Mouse (Mus musculus): ENCODE data around the gene Itfg2. TPM values are rescaled to one million over a fixed set of nuclear protein-coding genes. Genes with fewer than 3 reads are reported as not detected.
"Not testable (repeated sequence)": the region's sequence is repeated elsewhere in the genome, so short reads cannot be mapped to it uniquely, and the experiment has no call there.

Gene Itfg2
- total and polyA plus RNA-seq, 3 experiments = 16.6 to 44.8 TPM; not detected in 1

- not testable (repeated sequence) for H3K4me3 ChIP-seq (ENCODE audit: control insufficient read depth in 1 of 2, insufficient read depth in 1 of 2, low read depth in 2 of 2, low read length in 2 of 2); DNase-seq (ENCODE audit: low read depth, low spot score); H3K27me3 ChIP-seq (ENCODE audit: control insufficient read depth in 1 of 2, insufficient read depth in 2 of 2, low read length in 2 of 2); H3K9ac ChIP-seq (ENCODE audit: control insufficient read depth, low read depth, low read length, poor library complexity, severe bottlenecking); H3K36me3 ChIP-seq (ENCODE audit: control insufficient read depth in 1 of 2, insufficient read depth in 2 of 2, low read length in 2 of 2); H3K9me3 ChIP-seq (replicated peaks; ENCODE audit: insufficient read depth, low read length); H3K79me2 ChIP-seq (ENCODE audit: control insufficient read depth, insufficient read depth, low read length, poor library complexity); H3K27ac ChIP-seq (ENCODE audit: control insufficient read depth, low read depth, low read length); H3K4me1 ChIP-seq (ENCODE audit: control insufficient read depth in 1 of 2, insufficient read depth in 2 of 2, low read length in 2 of 2)
- TF ChIP-seq CTCF (IDR thresholded peaks at IDR 0.05 in 2 of 3, conservative IDR thresholded peaks at IDR 0.05 in 1 of 3; ENCODE audit: control insufficient read depth in 1 of 3, insufficient read depth in 1 of 3, low read depth in 2 of 3, low read length in 3 of 3, poor library complexity in 1 of 3, severe bottlenecking in 1 of 3) = peak in 1 of 3 experiments; percentile 40; a peak in 2 of 6 replicates
- TF ChIP-seq SMC3 (IDR thresholded peaks at IDR 0.05; ENCODE audit: low read depth, low read length) = peak; percentile 37; the same call in 1 of the 2 replicates
Observed at GRCm38 (mm10) chr6:128380594-128381167, 44.0 kb downstream of the Itfg2 start.

- Histone ChIP-seq H3K9me3 (replicated peaks; ENCODE audit: insufficient read depth, low read length) (no peaks in the 10 kb centered on the region), H3K4me1 (ENCODE audit: control insufficient read depth in 1 of 2, insufficient read depth in 2 of 2, low read length in 2 of 2) (peaks cover 0 to 8% of the 10 kb centered on the region in 2 experiments; a peak in 1 of 4 replicates), H3K4me3 (ENCODE audit: control insufficient read depth in 1 of 2, insufficient read depth in 1 of 2, low read depth in 2 of 2, low read length in 2 of 2) (no peak overlapping the region), H3K9ac (ENCODE audit: control insufficient read depth, low read depth, low read length, poor library complexity, severe bottlenecking) (no peak overlapping the region), H3K79me2 (ENCODE audit: control insufficient read depth, insufficient read depth, low read length, poor library complexity) (no peaks in the 10 kb centered on the region), H3K27me3 (ENCODE audit: control insufficient read depth in 1 of 2, insufficient read depth in 2 of 2, low read length in 2 of 2) (no peaks in the 10 kb centered on the region), H3K27ac (ENCODE audit: control insufficient read depth, low read depth, low read length) (no peak overlapping the region), H3K36me3 (ENCODE audit: control insufficient read depth in 1 of 2, insufficient read depth in 2 of 2, low read length in 2 of 2) (no peaks in the 10 kb centered on the region)
- no peak for DNase-seq (ENCODE audit: low read depth, low spot score)
- TF ChIP-seq TBP (IDR thresholded peaks at IDR 0.05; ENCODE audit: low read depth, low read length) = no peak
- TF ChIP-seq EP300 (IDR thresholded peaks at IDR 0.05; ENCODE audit: low read depth in 1 of 2, low read length in 2 of 2) = no peak
- no peak for TF ChIP-seq CTCF (IDR thresholded peaks at IDR 0.05 in 2 of 3, conservative IDR thresholded peaks at IDR 0.05 in 1 of 3; ENCODE audit: control insufficient read depth in 1 of 3, insufficient read depth in 1 of 3, low read depth in 2 of 3, low read length in 3 of 3, poor library complexity in 1 of 3, severe bottlenecking in 1 of 3)
- TF ChIP-seq CHD2 (IDR thresholded peaks at IDR 0.05; ENCODE audit: low read length) = no peak
- TF ChIP-seq TCF12 (IDR thresholded peaks at IDR 0.05; ENCODE audit: low read depth, low read length) = no peak
- no peak for TF ChIP-seq ZMIZ1 (IDR thresholded peaks at IDR 0.05; ENCODE audit: low read depth, low read length)
- no peak for TF ChIP-seq BHLHE40 (IDR thresholded peaks at IDR 0.05; ENCODE audit: borderline replicate concordance, low read depth, low read length)
- no peak for TF ChIP-seq MYB (IDR thresholded peaks at IDR 0.05; ENCODE audit: low read depth, low read length)
- TF ChIP-seq MXI1 (IDR thresholded peaks at IDR 0.05; ENCODE audit: low read depth, low read length) = no peak
Observed at GRCm38 (mm10) chr6:128379636-128380035, 45.1 kb downstream of the Itfg2 start.

GRCm38 (mm10) chr6:128376371-128377085, 48.2 kb downstream of the Itfg2 start:
- no peak overlapping the region for H3K9ac ChIP-seq (ENCODE audit: control insufficient read depth, low read depth, low read length, poor library complexity, severe bottlenecking)
- no peak overlapping the region for H3K4me3 ChIP-seq (ENCODE audit: control insufficient read depth in 1 of 2, insufficient read depth in 1 of 2, low read depth in 2 of 2, low read length in 2 of 2)
- DNase-seq (ENCODE audit: low read depth, low spot score) = no peak
- no peaks in the 10 kb centered on the region for H3K79me2 ChIP-seq (ENCODE audit: control insufficient read depth, insufficient read depth, low read length, poor library complexity)
- H3K27ac ChIP-seq (ENCODE audit: control insufficient read depth, low read depth, low read length) = no peak overlapping the region
- H3K36me3 ChIP-seq (ENCODE audit: control insufficient read depth in 1 of 2, insufficient read depth in 2 of 2, low read length in 2 of 2) = peaks cover 0 to 2% of the 10 kb centered on the region in 2 experiments; a peak in 1 of 4 replicates
- TF ChIP-seq TBP (IDR thresholded peaks at IDR 0.05; ENCODE audit: low read depth, low read length) (no peak), POLR2AphosphoS2 (IDR thresholded peaks at IDR 0.05; ENCODE audit: low read length) (peak; percentile 55; the same call in 1 of the 2 replicates)
- no peaks in the 10 kb centered on the region for H3K9me3 ChIP-seq (replicated peaks; ENCODE audit: insufficient read depth, low read length)
- H3K4me1 ChIP-seq (ENCODE audit: control insufficient read depth in 1 of 2, insufficient read depth in 2 of 2, low read length in 2 of 2) = peaks cover 0 to 4% of the 10 kb centered on the region in 2 experiments; a peak in 1 of 4 replicates
- H3K27me3 ChIP-seq (ENCODE audit: control insufficient read depth in 1 of 2, insufficient read depth in 2 of 2, low read length in 2 of 2) = no peaks in the 10 kb centered on the region

All from MEL (cell line).